19 mouse cellular contexts compared by ENCODE assay signal in genomic region chr11:102016136-102016535, GRCm38 (mm10). TPM values are rescaled to one million over a fixed set of nuclear protein-coding genes. Genes with fewer than 3 reads are reported as not detected.
DNase-seq lines count a peak whose midpoint lies in the region; ATAC-seq lines count a peak whose summit lies in the region.
"Had no signal": no experiment of that assay in that cellular context is flagged by ENCODE, and none has a peak within 500 bp of the region (broad histone marks: within the 10 kb centered on the region; RNA-seq: fewer than 3 reads in every experiment).

No protein-coding gene starts in this region.

- intact Hi-C loops in left cerebral cortex, postnatal 25 days (cut with DNase I) = no loop called here

- no peak overlapping the region for H3K4me3 ChIP-seq in hindbrain, embryonic 10.5 days
- no peak overlapping the region for H3K4me3 ChIP-seq in hindbrain, embryonic 16.5 days (ENCODE audit: low read length)
- no peak overlapping the region for H3K4me3 ChIP-seq in heart, embryonic 15.5 days
- H3K4me3 ChIP-seq: embryonic facial prominence, embryonic 15.5 days; intestine, embryonic 15.5 days had no signal

- H3K27me3 ChIP-seq in hindbrain, embryonic 10.5 days (ENCODE audit: insufficient read depth, poor library complexity, severe bottlenecking) = no peaks in the 10 kb centered on the region
- H3K27me3 ChIP-seq in hindbrain, embryonic 16.5 days (replicated peaks; ENCODE audit: control insufficient read depth, insufficient read depth, low read length) = no peaks in the 10 kb centered on the region
- H3K27me3 ChIP-seq in heart, embryonic 15.5 days = no peaks in the 10 kb centered on the region
- H3K27me3 ChIP-seq: embryonic facial prominence, embryonic 15.5 days; intestine, embryonic 15.5 days had no signal

- H3K9ac ChIP-seq in hindbrain, embryonic 16.5 days (ENCODE audit: low read depth, low read length) = no peak overlapping the region
- no peak overlapping the region for H3K9ac ChIP-seq in heart, embryonic 15.5 days
- H3K9ac ChIP-seq: embryonic facial prominence, embryonic 15.5 days; intestine, embryonic 15.5 days; lung, embryonic 14.5 days had no signal

- WGBS in hindbrain, embryonic 10.5 days = 92% methylated on average over 1 of the region's 1 CpGs
- 88% methylated on average over 1 of the region's 1 CpGs for WGBS in hindbrain, embryonic 16.5 days
- 89% methylated on average over 1 of the region's 1 CpGs for WGBS in heart, embryonic 15.5 days

- peak overlapping the region; percentile 45; the same call in 1 of the 2 replicates for H3K27ac ChIP-seq in hindbrain, embryonic 10.5 days
- H3K27ac ChIP-seq in hindbrain, embryonic 16.5 days (ENCODE audit: low read depth, low read length) = no peak overlapping the region
- peak overlapping the region; percentile 39 for H3K27ac ChIP-seq in heart, embryonic 15.5 days
- H3K27ac ChIP-seq: embryonic facial prominence, embryonic 15.5 days; intestine, embryonic 15.5 days had no signal

- H3K9me3 ChIP-seq in hindbrain, embryonic 10.5 days = no peaks in the 10 kb centered on the region
- no peaks in the 10 kb centered on the region for H3K9me3 ChIP-seq in hindbrain, embryonic 16.5 days (ENCODE audit: control insufficient read depth, low read length)
- no peaks in the 10 kb centered on the region for H3K9me3 ChIP-seq in heart, embryonic 15.5 days (replicated peaks)
- H3K9me3 ChIP-seq: embryonic facial prominence, embryonic 15.5 days; intestine, embryonic 15.5 days had no signal

- peak; percentile 40 for DNase-seq in adrenal gland, postnatal 14 days
- no peak for DNase-seq in adrenal gland, postnatal 36 days
- DNase-seq in hindbrain, embryonic 10.5 days (ENCODE audit: low spot score) = no peak
- peak; percentile 59 to 67 for DNase-seq in cerebellum, postnatal 14 days
- no peak for DNase-seq in left cerebral cortex, postnatal 25 days (ENCODE audit: low spot score in 2 of 2)
- no peak for DNase-seq in spleen, postnatal 36 days (ENCODE audit: low spot score in 2 of 2)
- DNase-seq: adrenal gland, postnatal 25 days; lung, embryonic 14.5 days had no signal

- peaks cover 15% of the 10 kb centered on the region for H3K4me1 ChIP-seq in hindbrain, embryonic 10.5 days (replicated peaks)
- no peaks in the 10 kb centered on the region for H3K4me1 ChIP-seq in hindbrain, embryonic 16.5 days (ENCODE audit: control insufficient read depth, insufficient read depth, low read depth, low read length)
- peaks cover 8% of the 10 kb centered on the region; the same call in 1 of the 2 replicates for H3K4me1 ChIP-seq in heart, embryonic 15.5 days (replicated peaks)
- H3K4me1 ChIP-seq: embryonic facial prominence, embryonic 15.5 days; intestine, embryonic 15.5 days had no signal

- ATAC-seq in hindbrain, embryonic 16.5 days = no peak
- ATAC-seq in heart, embryonic 15.5 days (replicated peaks; ENCODE audit: insufficient number of reproducible peaks, insufficient read depth, low FRiP score, low read depth) = no peak
- ATAC-seq: forebrain, embryonic 14.5 days; intestine, embryonic 15.5 days had no signal

- H3K4me2 ChIP-seq in hindbrain, embryonic 16.5 days (ENCODE audit: low read length) = no peak overlapping the region
- no peak overlapping the region for H3K4me2 ChIP-seq in heart, embryonic 15.5 days
- H3K4me2 ChIP-seq: embryonic facial prominence, embryonic 15.5 days; intestine, embryonic 15.5 days; lung, embryonic 14.5 days had no signal

- peaks cover 65% of the 10 kb centered on the region for H3K36me3 ChIP-seq in hindbrain, embryonic 10.5 days
- peaks cover 13% of the 10 kb centered on the region for H3K36me3 ChIP-seq in hindbrain, embryonic 16.5 days (ENCODE audit: control insufficient read depth, insufficient read depth, low read length)
- no peaks in the 10 kb centered on the region for H3K36me3 ChIP-seq in heart, embryonic 15.5 days
- H3K36me3 ChIP-seq: embryonic facial prominence, embryonic 15.5 days had no signal

RNA-seq across cellular contexts. Expression of gene Mpp3, which starts 12.1 kb away (rescaled TPM):
- total RNA-seq in adrenal gland, postnatal 14 days (2021) = 9.0 and 14.8 TPM in 2 replicates
- total RNA-seq in adrenal gland, postnatal 36 days (2021) = 10 to 100 TPM in 1 of 2 experiments, 1 to 10 TPM in 1; 5.3 to 17.3 TPM
- polyA plus RNA-seq in hindbrain, embryonic 10.5 days (2016; fragmentation: Nextera tagmentation; extraction: Ambion mirVana) = 14.4 and 27.4 TPM in 2 replicates
- polyA plus RNA-seq in hindbrain, embryonic 16.5 days (2015; fragmentation: Nextera tagmentation; extraction: Ambion mirVana) = 59.3 and 62.7 TPM in 2 replicates
- 2.9 and 3.6 TPM in 2 replicates for polyA plus RNA-seq in heart, embryonic 15.5 days (2015; fragmentation: Nextera tagmentation; extraction: Ambion mirVana)
- 10 to 100 TPM; 71.2 to 72.9 TPM for total RNA-seq in left cerebral cortex, postnatal 25 days (2021)
- total RNA-seq: common myeloid progenitor, adult 5-6 weeks; megakaryocyte, adult 5-6 weeks; monocyte, adult 5-6 weeks; neutrophil, adult 5-6 weeks had no signal

RNA-seq across cellular contexts. Expression of gene Cd300lg, which starts 25.2 kb away (rescaled TPM):
- total RNA-seq in adrenal gland, postnatal 14 days (2021) = 50.5 and 61.4 TPM in 2 replicates
- total RNA-seq in adrenal gland, postnatal 36 days (2021) = 10 to 100 TPM; 40.3 to 48.6 TPM
- polyA plus RNA-seq in hindbrain, embryonic 10.5 days (2016; fragmentation: Nextera tagmentation; extraction: Ambion mirVana) = 0.12 and 0.35 TPM in 2 replicates
- polyA plus RNA-seq in hindbrain, embryonic 16.5 days (2015; fragmentation: Nextera tagmentation; extraction: Ambion mirVana) = 0.40 and 0.54 TPM in 2 replicates
- 7.2 and 8.4 TPM in 2 replicates for polyA plus RNA-seq in heart, embryonic 15.5 days (2015; fragmentation: Nextera tagmentation; extraction: Ambion mirVana)
- total RNA-seq in left cerebral cortex, postnatal 25 days (2021) = not detected
- polyA plus RNA-seq: forebrain, embryonic 14.5 days had no signal

RNA-seq across cellular contexts. Expression of gene Dusp3, which starts 29.3 kb away (rescaled TPM):
- 100 and 103 TPM in 2 replicates for total RNA-seq in adrenal gland, postnatal 14 days (2021)
- total RNA-seq in adrenal gland, postnatal 36 days (2021) = 100 to 1,000 TPM in 1 of 2 experiments, 10 to 100 TPM in 1; 98.6 to 132 TPM
- polyA plus RNA-seq in hindbrain, embryonic 10.5 days (2016; fragmentation: Nextera tagmentation; extraction: Ambion mirVana) = 11.6 and 12.4 TPM in 2 replicates
- polyA plus RNA-seq in hindbrain, embryonic 16.5 days (2015; fragmentation: Nextera tagmentation; extraction: Ambion mirVana) = 32.1 and 33.4 TPM in 2 replicates
- polyA plus RNA-seq in heart, embryonic 15.5 days (2015; fragmentation: Nextera tagmentation; extraction: Ambion mirVana) = 50.4 and 56.7 TPM in 2 replicates
- 100 to 1,000 TPM; 217 to 237 TPM for total RNA-seq in left cerebral cortex, postnatal 25 days (2021)

RNA-seq across cellular contexts. Expression of gene Cfap97d1, which starts 32.1 kb away (rescaled TPM):
- not detected in 2 replicates for total RNA-seq in adrenal gland, postnatal 14 days (2021)
- total RNA-seq in adrenal gland, postnatal 36 days (2021) = not detected
- polyA plus RNA-seq in hindbrain, embryonic 10.5 days (2016; fragmentation: Nextera tagmentation; extraction: Ambion mirVana) = not detected in 2 replicates
- polyA plus RNA-seq in hindbrain, embryonic 16.5 days (2015; fragmentation: Nextera tagmentation; extraction: Ambion mirVana) = not detected in 2 replicates
- polyA plus RNA-seq in heart, embryonic 15.5 days (2015; fragmentation: Nextera tagmentation; extraction: Ambion mirVana) = not detected in 2 replicates
- total RNA-seq in left cerebral cortex, postnatal 25 days (2021) = not detected
- total RNA-seq: adrenal gland, postnatal 25 days; common myeloid progenitor, adult 5-6 weeks; layer of hippocampus, postnatal 10 days; megakaryocyte, adult 5-6 weeks; neutrophil, adult 5-6 weeks had no signal
- polyA plus RNA-seq: embryonic facial prominence, embryonic 15.5 days; forebrain, embryonic 14.5 days; intestine, embryonic 15.5 days; limb, embryonic 11.5 days; lung, embryonic 14.5 days had no signal

RNA-seq across cellular contexts. Expression of gene Sost, which starts 49.3 kb away (rescaled TPM):
- 1.6 TPM in 1 of 2 replicates, not detected in the other for total RNA-seq in adrenal gland, postnatal 14 days (2021)
- total RNA-seq in adrenal gland, postnatal 36 days (2021) = not detected
- polyA plus RNA-seq in hindbrain, embryonic 10.5 days (2016; fragmentation: Nextera tagmentation; extraction: Ambion mirVana) = 1.1 and 1.3 TPM in 2 replicates
- 0.10 and 0.12 TPM in 2 replicates for polyA plus RNA-seq in hindbrain, embryonic 16.5 days (2015; fragmentation: Nextera tagmentation; extraction: Ambion mirVana)
- polyA plus RNA-seq in heart, embryonic 15.5 days (2015; fragmentation: Nextera tagmentation; extraction: Ambion mirVana) = 3.9 and 4.4 TPM in 2 replicates
- not detected for total RNA-seq in left cerebral cortex, postnatal 25 days (2021)
- total RNA-seq: adrenal gland, postnatal 25 days; common myeloid progenitor, adult 5-6 weeks; megakaryocyte, adult 5-6 weeks; monocyte, adult 5-6 weeks; neutrophil, adult 5-6 weeks had no signal
- polyA plus RNA-seq: forebrain, embryonic 14.5 days; lung, embryonic 14.5 days had no signal

Comparison
In these comparisons a context has a peak if more than half of its experiments do, and no peak if none do; other contexts are left out.
1. DNase-seq: peak in adrenal gland, postnatal 14 days (single experiment) and cerebellum, postnatal 14 days (2 of 2); none in adrenal gland, postnatal 36 days (0 of 2), hindbrain, embryonic 10.5 days (single experiment), left cerebral cortex, postnatal 25 days (0 of 2) and spleen, postnatal 36 days (0 of 2).
2. RNA of gene Cd300lg, which starts 25.2 kb away (total RNA-seq): 50.5 to 61.4 TPM in adrenal gland, postnatal 14 days and 40.3 to 48.6 TPM in adrenal gland, postnatal 36 days; not detected in left cerebral cortex, postnatal 25 days; every median in the first group is over 10 times any median in the second.